In genomic region chr17:70755669-70756263, GRCm38 (mm10) we compare ENCODE assay signal across 8 mouse cellular contexts.
DNase-seq lines count a peak whose midpoint lies in the region; ATAC-seq and TF ChIP-seq lines count a peak whose summit lies in the region.

No protein-coding gene starts in this region.

- peaks cover 23% of the 10 kb centered on the region for H3K27me3 ChIP-seq in forebrain, embryonic 10.5 days (ENCODE audit: poor library complexity, severe bottlenecking)
- H3K27me3 ChIP-seq in intestine, embryonic 14.5 days (replicated peaks; ENCODE audit: control insufficient read depth, insufficient read depth, low read length): no peaks in the 10 kb centered on the region

- DNase-seq in layer of hippocampus, adult 2 months (ENCODE audit: low spot score in 2 of 2): no peak
- DNase-seq in layer of hippocampus, adult 8-10 months (ENCODE audit: low spot score in 2 of 2): no peak
- no peak for DNase-seq in forebrain, embryonic 10.5 days (ENCODE audit: extremely low spot score, low spot score)
- no peak for DNase-seq in intestine, embryonic 14.5 days (ENCODE audit: low spot score)
- peak; percentile 42 for DNase-seq in lung, postnatal 36 days
- no peak for DNase-seq in thymus, adult 18-20 months
- no peak for DNase-seq in cerebellum, postnatal 10 days

- TF ChIP-seq CTCF in layer of hippocampus, adult 2 months (conservative IDR thresholded peaks at IDR 0.05): no peak

- H3K36me3 ChIP-seq in forebrain, embryonic 10.5 days (replicated peaks): no peaks in the 10 kb centered on the region
- H3K36me3 ChIP-seq in intestine, embryonic 14.5 days (ENCODE audit: control insufficient read depth, insufficient read depth, low read length): no peaks in the 10 kb centered on the region

- peak; percentile 6; the same call in 1 of the 2 replicates for ATAC-seq in intestine, embryonic 14.5 days (replicated peaks; ENCODE audit: low FRiP score, low TSS enrichment, low read depth)
- ATAC-seq in megakaryocyte progenitor cell, adult 5-6 weeks (replicated peaks; ENCODE audit: poor library complexity): no peak

- peaks cover 38% of the 10 kb centered on the region for H3K4me1 ChIP-seq in forebrain, embryonic 10.5 days
- peaks cover 22% of the 10 kb centered on the region for H3K4me1 ChIP-seq in intestine, embryonic 14.5 days (replicated peaks; ENCODE audit: control insufficient read depth, insufficient read depth, low read length)

- peak overlapping the region; percentile 52; the same call in 1 of the 2 replicates for H3K27ac ChIP-seq in layer of hippocampus, adult 2 months
- H3K27ac ChIP-seq in forebrain, embryonic 10.5 days: peak overlapping the region; percentile 85
- H3K27ac ChIP-seq in intestine, embryonic 14.5 days (ENCODE audit: low read depth): peak overlapping the region; percentile 78

- H3K4me3 ChIP-seq in layer of hippocampus, adult 2 months: peak overlapping the region; percentile 52
- peak overlapping the region; percentile 52 for H3K4me3 ChIP-seq in forebrain, embryonic 10.5 days
- H3K4me3 ChIP-seq in intestine, embryonic 14.5 days (ENCODE audit: low read depth, low read length): peak overlapping the region; percentile 43

- H3K9me3 ChIP-seq in forebrain, embryonic 10.5 days: no peaks in the 10 kb centered on the region
- H3K9me3 ChIP-seq in intestine, embryonic 14.5 days (ENCODE audit: control insufficient read depth, low read length): no peaks in the 10 kb centered on the region

- WGBS in forebrain, embryonic 10.5 days: 8% methylated on average over 14 of the region's 14 CpGs
- WGBS in intestine, embryonic 14.5 days: 3% methylated on average over 14 of the region's 14 CpGs

- H3K4me2 ChIP-seq in intestine, embryonic 14.5 days (ENCODE audit: low read length): peak overlapping the region; percentile 98

- H3K9ac ChIP-seq in intestine, embryonic 14.5 days (ENCODE audit: low read length): peak overlapping the region; percentile 49
